Mouse (Mus musculus): ENCODE measurements around the gene Tmem88.

- no peak for TF ChIP-seq CTCF (conservative IDR thresholded peaks at IDR 0.05 in 1 of 2, IDR thresholded peaks at IDR 0.05 in 1 of 2; ENCODE audit: low read depth in 2 of 2, low read length in 2 of 2)
- TF ChIP-seq MYC (IDR thresholded peaks at IDR 0.05; ENCODE audit: low read depth, low read length): no peak
- no peak for TF ChIP-seq POLR2A (IDR thresholded peaks at IDR 0.05; ENCODE audit: low read depth, low read length)
- TF ChIP-seq JUN (IDR thresholded peaks at IDR 0.05; ENCODE audit: insufficient read depth, low read depth, low read length): no peak
- no peak for TF ChIP-seq ZNF384 (IDR thresholded peaks at IDR 0.05; ENCODE audit: low read depth, low read length)
- TF ChIP-seq HCFC1 (IDR thresholded peaks at IDR 0.05; ENCODE audit: low read depth, low read length): no peak
- no peak for TF ChIP-seq ELF1 (IDR thresholded peaks at IDR 0.05; ENCODE audit: low read depth, low read length)
- TF ChIP-seq USF1 (IDR thresholded peaks at IDR 0.05; ENCODE audit: low read depth, low read length): no peak
- TF ChIP-seq RCOR1 (conservative IDR thresholded peaks at IDR 0.05; ENCODE audit: low read depth, low read length): no peak
- no peak for TF ChIP-seq EP300 (IDR thresholded peaks at IDR 0.05; ENCODE audit: low read length)
- no peak for TF ChIP-seq PAX5 (IDR thresholded peaks at IDR 0.05; ENCODE audit: low read length)
- TF ChIP-seq BHLHE40 (IDR thresholded peaks at IDR 0.05; ENCODE audit: low read depth, low read length): no peak
- TF ChIP-seq KAT2A (IDR thresholded peaks at IDR 0.05; ENCODE audit: insufficient replicate concordance, low read length): no peak
Observed at GRCm38 (mm10) chr11:69403691-69404594, 5.9 kb upstream of the Tmem88 start.

Measured in CH12.LX (cell line).